9 mouse cellular contexts compared by ENCODE assay signal in genomic region chr10:88304302-88304701, GRCm38 (mm10).
DNase-seq lines count a peak whose midpoint lies in the region; ATAC-seq and TF ChIP-seq lines count a peak whose summit lies in the region.
"Had no signal": no experiment of that assay in that cellular context is flagged by ENCODE, and none has a peak within 500 bp of the region (broad histone marks: within the 10 kb centered on the region; RNA-seq: fewer than 3 reads in every experiment).

No protein-coding gene starts in this region.

- peak; percentile 94 for ATAC-seq in common myeloid progenitor, adult 5-6 weeks (replicated peaks; ENCODE audit: low read depth, poor library complexity, severe bottlenecking)
- no peak for ATAC-seq in limb, embryonic 11.5 days (ENCODE audit: insufficient number of reproducible peaks, low FRiP score, low TSS enrichment, low read depth)

- no peak overlapping the region for H3K4me2 ChIP-seq in limb, embryonic 11.5 days (ENCODE audit: low read depth, severe bottlenecking)

- DNase-seq in A20 (ENCODE audit: low read depth, low spot score) (peak; percentile 69), adipocyte (ENCODE audit: low spot score) (peak; percentile 94)
- peak; percentile 17 for DNase-seq in gonadal fat pad, adult 2 months (ENCODE audit: low read depth)
- peak; percentile 78 for DNase-seq in kidney, adult 9 months
- peak; percentile 90 for DNase-seq in limb, embryonic 11.5 days (ENCODE audit: low spot score)
- DNase-seq in neural tube, embryonic 10.5 days (ENCODE audit: extremely low spot score, low spot score) = peak; percentile 77

- peak; percentile 65; the same call in 1 of the 2 replicates for TF ChIP-seq CTCF in testis, adult 2 months (IDR thresholded peaks at IDR 0.05; ENCODE audit: control insufficient read depth, insufficient read depth, insufficient replicate concordance, low read depth, low read length)

- no peaks in the 10 kb centered on the region for H3K4me1 ChIP-seq in limb, embryonic 11.5 days (ENCODE audit: control insufficient read depth, insufficient read depth, low read length)
- peaks cover 2% of the 10 kb centered on the region; the same call in 1 of the 2 replicates for H3K4me1 ChIP-seq in testis, adult 2 months (ENCODE audit: control insufficient read depth, insufficient read depth, low read length)

- H3K27me3 ChIP-seq in limb, embryonic 11.5 days (ENCODE audit: control insufficient read depth, insufficient read depth, low read length) = no peaks in the 10 kb centered on the region
- H3K27me3 ChIP-seq in testis, adult 2 months (ENCODE audit: control insufficient read depth, insufficient read depth, low read length) = no peaks in the 10 kb centered on the region

- no peak for TF ChIP-seq POLR2A in testis, adult 2 months (IDR thresholded peaks at IDR 0.05; ENCODE audit: control insufficient read depth, low read depth, low read length)

- no peaks in the 10 kb centered on the region for H3K9me3 ChIP-seq in limb, embryonic 11.5 days (ENCODE audit: control insufficient read depth, low read length)

- no peak overlapping the region for H3K4me3 ChIP-seq in limb, embryonic 11.5 days (ENCODE audit: low read depth, low read length)
- no peak overlapping the region for H3K4me3 ChIP-seq in testis, adult 2 months (ENCODE audit: control insufficient read depth, low read depth, low read length)
- H3K4me3 ChIP-seq: erythroblast, embryonic 14.5 days had no signal

- H3K9ac ChIP-seq in limb, embryonic 11.5 days (ENCODE audit: low read length) = no peak overlapping the region

- H3K27ac ChIP-seq in limb, embryonic 11.5 days (replicated peaks; ENCODE audit: low read depth, low read length) = no peak overlapping the region
- H3K27ac ChIP-seq in testis, adult 2 months (ENCODE audit: control insufficient read depth, insufficient read depth, low read depth, low read length) = no peak overlapping the region

- no peaks in the 10 kb centered on the region for H3K36me3 ChIP-seq in limb, embryonic 11.5 days (ENCODE audit: control insufficient read depth, insufficient read depth, low read length)
- H3K36me3 ChIP-seq in testis, adult 2 months (ENCODE audit: control insufficient read depth, insufficient read depth, low read length) = no peaks in the 10 kb centered on the region

- WGBS in limb, embryonic 11.5 days = 11% methylated on average over 4 of the region's 4 CpGs

Comparison
In these comparisons a context has a peak if more than half of its experiments do, and no peak if none do; other contexts are left out.
1. DNase-seq: peak in every context shown above with its lines; median percentile 94 in adipocyte; 90 in limb, embryonic 11.5 days; 78 in kidney, adult 9 months; 77 in neural tube, embryonic 10.5 days; 69 in A20; 17 in gonadal fat pad, adult 2 months.